Mouse (Mus musculus) testis, postnatal 10 days (tissue): ENCODE results near the gene Ints1.

Experiments used
- DNase-seq: peaks from one replicate; pipeline ENCODE4 v3.0.0; 2021; ENCODE audit warnings: low spot score

Ints1 gene

DNA sequence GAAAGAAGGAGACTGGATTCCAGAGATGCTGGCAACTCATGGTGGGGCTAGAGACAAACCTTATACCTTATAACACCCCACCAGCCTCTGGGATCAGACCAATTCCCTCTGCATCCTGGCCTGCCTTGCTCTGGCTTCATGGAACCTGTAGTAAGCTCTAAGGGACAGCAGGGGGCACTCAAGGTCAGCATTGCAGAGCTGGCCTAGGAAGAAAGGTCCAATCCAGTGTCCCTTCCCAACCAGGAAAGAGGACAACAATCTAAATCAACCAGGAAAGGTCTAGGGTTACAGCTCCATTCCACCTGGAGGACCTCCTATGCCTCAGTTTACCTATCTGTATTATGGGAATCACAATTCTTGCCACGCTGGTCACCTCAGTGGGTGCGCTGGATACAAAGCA is 57.8 kb downstream of the Ints1 start:
- peak; percentile 72 for DNase-seq

DNA sequence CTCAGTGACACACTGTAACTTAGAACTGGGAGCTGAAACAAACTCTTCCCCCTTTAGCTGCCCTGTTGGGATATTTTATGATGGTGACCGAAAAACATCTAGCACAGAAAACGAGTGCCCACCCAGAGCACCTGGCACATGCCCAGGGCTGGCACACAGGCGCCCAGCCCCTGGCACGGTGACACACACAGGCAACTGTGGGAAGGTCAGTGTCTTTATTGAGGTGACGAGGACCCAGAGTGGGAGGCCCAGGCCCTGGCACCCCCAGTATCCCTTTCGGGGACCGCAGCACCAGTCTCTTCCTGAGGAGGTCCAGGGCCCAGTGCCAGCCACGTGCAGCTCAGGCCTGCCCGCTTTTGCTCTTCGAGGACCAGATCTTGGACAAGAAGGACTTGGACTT is 69.0 kb downstream of the Ints1 start:
- no peak for DNase-seq

DNA sequence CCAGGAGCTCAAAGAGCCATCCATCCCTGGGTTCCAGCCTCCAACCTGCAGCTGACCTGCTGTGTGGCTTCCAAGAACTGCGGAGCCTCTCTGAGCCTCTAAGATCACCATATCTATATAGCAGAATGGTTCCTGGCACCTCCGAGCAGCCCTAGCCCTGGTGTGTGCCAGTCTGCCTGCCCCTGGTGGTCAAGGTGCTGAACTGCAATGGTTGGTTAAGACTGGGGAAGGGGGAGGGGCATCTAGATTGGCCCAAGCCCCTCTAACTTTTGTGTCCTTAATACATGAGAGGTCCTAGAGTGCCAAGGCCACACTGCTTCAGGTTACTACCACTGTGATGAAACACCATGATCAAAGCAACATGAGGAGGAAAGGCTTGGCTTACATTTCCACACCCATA is 72.6 kb downstream of the Ints1 start:
- DNase-seq: no peak

DNA sequence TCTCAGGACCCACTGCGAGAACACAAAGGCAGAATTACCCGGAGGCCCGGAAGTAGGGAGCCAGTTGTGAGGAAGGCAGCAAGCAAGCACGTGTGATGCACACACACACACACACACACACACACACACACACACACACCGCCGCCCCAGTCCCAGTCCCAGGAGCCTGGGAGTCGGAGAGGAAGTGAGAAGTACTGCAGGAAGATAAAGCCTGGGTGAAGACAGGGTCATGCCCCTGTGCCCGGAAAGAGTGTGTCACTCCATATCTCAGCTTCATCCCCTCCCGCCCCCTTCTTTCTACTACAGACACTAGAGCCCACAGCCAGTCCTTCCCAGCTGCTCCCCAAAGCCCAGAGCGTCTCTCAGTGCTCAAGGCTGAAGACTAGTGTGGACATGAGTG is 73.2 kb downstream of the Ints1 start:
- no peak for DNase-seq
